Mouse (Mus musculus) monocyte, adult 2 months (primary cell): ENCODE measurements around the gene Zfp644.

Experiments used
- DNase-seq, 2 experiments: peaks; one replicate each; pipeline ENCODE4 v3.0.0; 2022; ENCODE audit warnings: low spot score in 2 of 2, low read depth in 1 of 2

Gene Zfp644

GRCm38 (mm10) chr5:106599482-106599881 lies 97.6 kb downstream of the Zfp644 start:
- DNase-seq = no peak

GRCm38 (mm10) chr5:106597472-106597871 lies 99.6 kb downstream of the Zfp644 start:
- DNase-seq = no peak

DNA sequence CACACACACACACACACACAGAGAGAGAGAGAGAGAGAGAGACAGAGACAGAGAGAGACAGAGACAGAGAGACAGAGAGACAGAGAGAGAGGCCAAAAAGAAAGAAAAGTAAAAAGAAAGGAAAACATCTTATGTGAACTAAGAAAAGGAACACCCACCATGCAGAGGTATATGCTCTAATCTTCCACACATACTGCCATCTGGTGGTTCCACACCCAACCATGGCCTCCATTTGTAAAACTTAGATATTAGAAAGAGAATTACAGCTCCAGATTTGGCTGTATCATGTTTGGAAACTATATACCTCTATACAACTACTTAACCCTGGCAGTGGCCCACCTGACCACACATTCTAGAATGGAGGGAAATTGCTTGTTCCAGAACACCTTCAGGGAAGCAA lies 102.7 kb downstream of the Zfp644 start:
- DNase-seq = no peak

GRCm38 (mm10) chr5:106590686-106591085 lies 106.4 kb downstream of the Zfp644 start:
- no peak for DNase-seq

- DNase-seq = no peak
Observed at GRCm38 (mm10) chr5:106589670-106590069, 107.4 kb downstream of the Zfp644 start.

GRCm38 (mm10) chr5:106589006-106589405 lies 108.1 kb downstream of the Zfp644 start:
- no peak for DNase-seq

DNA sequence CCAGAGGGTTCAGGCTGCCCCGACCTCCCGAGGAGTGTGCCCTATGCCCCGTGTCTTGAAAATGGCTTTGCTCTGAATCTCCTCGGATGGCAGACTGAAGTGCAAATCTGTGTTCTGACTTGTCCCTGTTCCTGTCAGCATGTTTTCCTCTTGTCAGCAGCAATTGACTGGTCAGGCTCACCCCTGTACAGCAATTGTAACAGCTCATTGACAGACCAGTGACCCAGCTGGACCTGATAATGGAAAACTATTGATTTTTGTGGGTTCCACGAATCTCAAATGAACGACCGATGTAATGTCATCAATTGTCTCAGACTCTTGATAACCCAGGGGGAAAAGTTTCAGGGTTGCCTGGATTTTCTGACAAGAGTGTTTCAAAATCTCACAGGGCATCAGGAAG lies 116.1 kb downstream of the Zfp644 start:
- no peak for DNase-seq

- DNase-seq = no peak
Observed at GRCm38 (mm10) chr5:106577237-106577888, 119.7 kb downstream of the Zfp644 start.

DNA sequence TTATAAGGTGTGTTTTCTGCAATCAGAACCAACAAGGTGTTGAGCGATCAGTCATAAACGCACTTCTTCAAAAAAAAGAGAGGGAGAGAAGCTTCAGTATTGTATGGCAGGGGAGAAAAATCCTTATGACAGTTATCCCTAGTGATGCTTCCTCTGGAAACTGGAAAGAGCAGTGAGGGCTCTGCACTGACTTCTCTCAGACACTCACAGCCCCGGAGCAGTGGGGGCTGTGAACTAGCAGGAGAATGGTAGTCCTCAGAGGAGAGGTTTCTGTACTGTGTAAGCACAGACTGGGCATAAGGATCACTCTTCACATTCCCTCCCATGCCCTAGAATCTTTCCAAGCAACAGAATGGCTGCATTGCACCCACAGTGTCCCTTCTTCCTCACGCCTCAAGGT lies 122.0 kb downstream of the Zfp644 start:
- DNase-seq = no peak

- DNase-seq = peak; percentile 19 to 22
Observed at GRCm38 (mm10) chr5:106574560-106574946, 122.5 kb downstream of the Zfp644 start.

DNA sequence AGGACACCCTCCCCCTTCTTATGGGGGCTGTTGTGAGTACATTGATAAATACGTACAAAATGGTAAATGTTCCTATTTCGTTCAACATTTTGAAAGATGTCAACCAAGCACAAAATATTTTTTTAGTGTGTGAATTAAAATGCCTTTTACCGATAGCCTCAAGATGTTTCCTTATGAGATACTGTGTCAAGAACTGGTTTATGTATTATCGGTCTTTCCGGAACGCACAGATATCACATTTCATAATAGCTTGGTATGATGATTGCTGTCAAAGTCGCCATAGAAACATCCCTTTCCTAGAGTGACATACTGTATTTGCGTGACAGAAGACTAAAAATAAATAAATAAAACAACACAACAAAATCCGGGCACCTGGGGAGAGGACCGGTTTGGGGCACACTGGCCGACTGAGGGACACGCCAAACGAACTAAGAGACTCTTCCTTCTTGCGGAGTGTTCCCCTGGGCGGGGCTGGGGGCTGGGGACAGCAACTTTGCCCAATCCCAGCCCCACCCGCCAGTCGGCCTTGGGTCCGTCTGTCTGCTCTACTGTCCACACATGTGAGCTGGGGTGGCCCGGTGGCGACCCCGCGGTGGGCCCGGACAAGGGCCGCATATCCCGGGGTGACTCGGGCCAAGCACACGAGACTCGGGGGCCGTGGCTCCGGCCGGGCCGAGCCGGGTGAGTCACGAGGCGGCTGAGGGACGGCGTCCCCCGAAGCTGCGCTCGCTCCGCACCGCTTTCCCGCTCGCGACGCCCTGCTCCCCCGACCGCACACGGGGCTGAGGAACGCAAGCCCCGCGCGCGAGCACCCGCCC lies 123.1 kb downstream of the Zfp644 start:
- DNase-seq = no peak
